Mouse (Mus musculus): Measurements from ENCODE around the gene Slc16a4.

- TF ChIP-seq CTCF (IDR thresholded peaks at IDR 0.05; ENCODE audit: extremely low read depth, insufficient read depth, low read length) (no peak), POLR2A (IDR thresholded peaks at IDR 0.05; ENCODE audit: extremely low read depth, insufficient read depth, low read length) (no peak)
Observed at GRCm38 (mm10) chr3:107275996-107276395, 15.0 kb upstream of the Slc16a4 start.

Measured in cortical plate, adult 2 months (tissue).